Mouse (Mus musculus) 3134 (cell line): Measurements from ENCODE around the gene H2-D1.

Source experiments
- DNase-seq: peaks from one replicate; pipeline ENCODE4 v3.0.0-alpha.2; 2011; ENCODE audit warnings: low spot score; ENCODE audit not compliant: insufficient read length; ENCODE audit errors: extremely low read depth

H2-D1 gene

DNA sequence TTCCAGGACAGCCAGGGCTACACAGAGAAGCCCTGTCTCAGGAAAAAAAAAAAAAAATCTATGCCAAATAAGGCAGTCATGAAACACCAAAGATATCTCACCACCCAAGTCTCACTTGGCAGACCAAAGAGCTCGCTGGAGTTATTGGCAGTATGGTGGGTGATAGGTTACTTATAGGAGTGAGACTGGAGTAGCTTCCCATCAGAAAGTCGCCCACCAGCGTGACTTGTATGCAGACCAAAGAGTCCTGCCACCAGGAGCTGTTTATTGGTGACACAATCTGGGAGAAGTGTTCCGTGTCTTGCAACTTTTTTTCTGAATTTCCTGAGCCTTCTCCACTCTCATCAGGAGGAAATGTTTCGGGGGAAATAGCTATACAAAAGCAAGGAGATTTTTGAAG lies 22.8 kb upstream of the H2-D1 start:
- no peak for DNase-seq

DNA sequence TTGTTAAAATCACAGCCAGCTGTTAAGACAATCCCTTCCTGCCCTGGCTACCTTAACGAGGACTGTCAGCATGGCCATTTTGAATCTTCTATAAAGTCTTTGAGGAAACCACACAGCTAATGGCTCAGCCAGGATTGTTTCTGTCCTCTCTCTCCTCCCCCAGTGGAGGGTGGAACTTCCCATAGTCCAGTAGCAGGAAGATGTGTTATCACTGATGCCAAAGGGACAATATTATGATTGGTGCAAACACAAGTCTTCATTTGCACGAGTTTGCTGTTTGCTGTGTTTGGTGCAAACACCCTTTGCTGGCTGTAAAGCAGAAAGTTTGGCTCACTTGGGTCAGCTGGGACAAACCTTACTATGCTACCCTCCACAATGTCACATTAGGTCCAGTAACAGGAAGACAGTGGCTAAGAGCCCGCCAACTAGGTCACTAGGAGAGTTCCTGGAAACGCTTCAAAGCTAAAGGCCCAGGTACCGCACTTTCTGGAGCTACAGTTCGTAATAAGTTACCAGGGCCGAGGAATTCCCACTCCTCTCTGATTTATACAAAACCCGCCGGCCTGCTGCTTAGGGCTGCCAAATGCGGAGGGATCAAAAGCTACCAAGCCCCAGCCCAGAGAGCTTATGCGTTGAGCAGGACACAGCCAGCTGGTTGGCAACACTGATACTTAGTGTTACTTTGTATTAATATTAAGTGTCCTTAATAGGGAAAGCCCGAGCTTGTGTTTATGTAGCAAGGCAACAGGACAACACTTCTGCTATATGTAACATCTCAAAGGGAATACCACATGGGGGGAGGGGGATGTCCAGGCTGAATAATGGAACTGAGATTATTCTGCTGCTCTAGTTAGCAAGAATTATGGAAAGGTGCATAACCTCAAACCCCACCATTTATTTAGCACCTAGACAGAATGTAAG lies 21.9 kb upstream of the H2-D1 start:
- no peak for DNase-seq

DNA sequence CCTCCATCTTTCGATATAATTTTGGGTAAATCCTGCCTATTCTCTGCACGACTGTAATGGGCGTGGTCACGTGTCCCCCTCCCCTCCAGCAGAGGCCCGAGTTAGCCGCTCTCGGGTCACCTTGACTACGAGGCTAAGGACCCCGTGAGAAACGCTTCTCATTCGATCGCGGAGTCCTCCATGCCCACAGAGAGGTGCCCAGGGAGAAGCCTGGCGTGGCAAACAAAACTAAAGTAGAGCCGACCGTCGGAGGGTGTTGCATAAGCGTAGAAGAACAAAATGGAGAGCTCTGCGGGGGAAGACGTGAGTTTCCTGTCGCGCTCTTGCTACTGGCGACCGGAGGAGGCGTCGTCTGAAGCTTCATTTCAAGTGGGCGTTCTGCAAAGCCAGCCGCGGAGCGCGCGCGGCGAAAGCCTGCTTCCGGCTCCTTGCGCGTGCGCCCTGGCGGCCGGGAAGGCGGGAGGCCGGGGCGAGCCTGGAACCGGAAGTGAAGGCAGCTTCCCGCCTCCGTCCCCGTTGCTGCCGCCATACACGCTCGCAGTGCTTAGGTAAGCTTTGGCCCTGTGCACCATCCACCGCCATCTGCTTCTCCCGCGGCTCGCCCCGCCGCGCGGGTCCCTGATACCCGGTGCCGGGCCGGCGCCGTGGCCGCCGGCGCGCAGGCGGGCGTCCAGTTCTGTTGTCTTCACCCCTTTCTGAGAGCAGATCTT lies 21.1 kb upstream of the H2-D1 start, which contains the start of gene Ddx39b:
Gene Ddx39b, plus strand, starts transcription at position 442 of the 710 bp plus-strand sequence.
- peak; percentile 98 for DNase-seq

DNA sequence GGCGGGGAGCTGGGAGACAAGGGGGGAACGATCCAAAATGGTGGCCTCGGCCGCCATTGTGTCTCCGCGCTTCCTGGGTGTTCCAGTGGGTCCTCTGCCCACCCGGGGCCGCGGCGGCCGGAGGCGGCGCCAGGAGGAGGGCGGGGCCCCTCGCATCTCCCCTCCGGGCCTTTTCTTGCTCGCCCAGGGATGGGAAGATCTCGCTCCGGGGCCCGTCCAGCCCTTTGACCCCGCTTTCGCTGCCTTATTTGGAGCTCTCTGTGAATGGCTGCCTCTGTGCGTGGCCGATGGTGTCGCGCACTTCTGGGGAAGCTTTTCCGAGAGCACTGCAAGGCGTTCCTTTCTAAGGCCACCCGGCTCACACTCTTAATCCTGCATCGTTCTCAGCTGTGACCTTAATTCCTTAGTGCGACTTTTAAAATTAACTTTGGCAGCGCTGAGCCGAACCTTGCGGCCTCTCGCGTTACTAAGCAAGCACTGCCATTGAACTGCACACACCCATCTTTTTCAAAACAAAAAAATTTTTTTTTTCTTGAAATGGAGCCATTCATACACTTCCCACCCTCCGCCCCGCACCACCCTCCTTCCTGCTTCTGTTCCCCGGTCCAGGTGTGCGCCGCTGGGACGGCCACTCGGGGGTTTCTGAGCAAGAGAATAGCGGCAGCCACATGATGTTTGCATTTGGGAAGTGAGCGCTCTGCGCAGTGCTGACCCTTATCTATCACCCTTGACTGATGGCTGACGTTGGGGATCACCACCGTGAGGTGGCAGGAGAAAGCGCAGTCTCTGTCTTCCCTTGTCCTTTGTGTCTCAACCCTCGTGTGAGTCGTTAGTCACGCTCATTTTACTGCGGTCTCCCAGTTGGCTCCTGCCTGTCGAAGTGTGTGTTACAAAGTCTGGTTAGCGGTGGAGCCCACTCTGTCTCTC lies 20.3 kb upstream of the H2-D1 start:
- peak; percentile 71 for DNase-seq

DNA sequence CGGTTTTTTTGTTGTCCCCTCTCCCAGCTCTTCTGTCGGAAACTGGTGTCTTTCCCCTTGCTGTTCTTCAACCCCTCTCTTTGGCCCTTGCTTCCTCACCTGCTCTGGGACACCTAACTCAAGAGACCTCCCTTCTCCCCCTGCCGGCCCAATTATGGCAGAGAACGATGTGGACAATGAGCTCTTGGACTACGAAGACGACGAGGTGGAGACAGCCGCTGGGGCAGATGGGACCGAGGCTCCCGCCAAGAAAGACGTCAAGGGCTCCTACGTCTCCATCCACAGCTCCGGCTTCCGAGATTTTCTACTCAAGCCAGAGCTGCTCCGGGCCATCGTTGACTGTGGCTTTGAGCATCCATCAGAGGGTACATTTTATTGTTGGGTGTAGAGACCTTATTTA lies 19.4 kb upstream of the H2-D1 start:
- peak; percentile 62 for DNase-seq

DNA sequence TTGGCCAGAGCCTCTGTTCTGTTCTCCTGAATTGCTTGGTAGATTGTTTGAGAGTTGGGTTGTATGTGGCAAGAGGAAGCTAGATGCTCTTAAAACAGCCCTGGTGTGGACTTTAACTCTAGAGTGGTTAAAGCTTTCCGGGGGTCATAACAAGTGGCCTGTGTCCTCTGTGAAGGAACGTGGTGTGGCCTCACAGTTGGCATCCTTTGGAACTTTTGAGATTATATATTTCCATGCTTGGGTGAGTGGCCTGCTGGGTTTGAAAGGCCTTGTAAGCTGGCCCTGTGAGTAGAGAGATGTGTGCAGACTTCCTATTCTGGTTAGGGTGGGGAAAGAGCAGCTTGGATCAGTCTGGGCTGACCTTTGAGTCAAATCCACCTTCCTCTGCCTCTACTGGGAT lies 17.5 kb upstream of the H2-D1 start:
- no peak for DNase-seq

DNA sequence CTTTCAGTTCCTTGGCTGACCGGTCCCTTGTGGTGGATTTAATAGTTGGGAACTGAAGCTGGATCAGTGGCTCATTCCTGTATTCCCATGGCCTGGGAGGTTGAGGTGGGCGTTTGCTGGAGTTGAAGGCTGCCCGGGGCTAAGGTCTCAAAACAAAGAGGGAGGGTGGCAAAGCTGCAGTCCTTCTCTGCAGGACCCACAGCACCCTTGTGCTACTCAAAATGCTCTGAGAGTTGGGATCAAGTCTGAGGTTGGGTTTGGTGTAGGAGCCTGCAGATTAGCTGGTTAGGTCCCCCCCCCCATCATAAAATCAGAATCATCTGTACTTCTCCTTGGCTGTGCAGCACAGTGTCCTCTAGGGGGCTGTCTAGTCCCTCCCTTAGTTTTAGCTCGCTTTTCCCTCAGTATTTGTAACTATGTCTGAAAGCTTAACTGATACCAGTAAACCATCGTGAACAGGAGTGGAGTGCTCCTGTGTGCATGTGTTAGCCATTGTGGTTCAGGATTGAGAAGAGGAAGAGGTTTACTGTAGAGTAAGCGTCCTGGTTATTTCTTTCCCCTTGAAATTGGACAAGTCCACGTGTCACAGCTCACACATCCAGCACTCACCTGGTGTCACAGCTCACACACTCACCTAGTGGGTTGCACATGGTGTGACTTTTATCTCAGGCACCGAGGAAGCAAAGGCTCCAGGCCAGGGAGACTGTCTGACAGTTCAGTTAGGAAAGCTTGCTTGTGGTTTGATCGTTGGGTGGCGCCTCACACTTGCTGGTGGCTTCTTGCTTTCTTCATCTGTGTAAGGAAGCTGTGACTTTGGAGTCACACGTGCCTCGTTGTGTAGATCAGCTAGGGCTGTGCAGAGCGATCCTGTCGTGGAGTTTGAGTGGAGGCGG lies 16.6 kb upstream of the H2-D1 start:
- no peak for DNase-seq

DNA sequence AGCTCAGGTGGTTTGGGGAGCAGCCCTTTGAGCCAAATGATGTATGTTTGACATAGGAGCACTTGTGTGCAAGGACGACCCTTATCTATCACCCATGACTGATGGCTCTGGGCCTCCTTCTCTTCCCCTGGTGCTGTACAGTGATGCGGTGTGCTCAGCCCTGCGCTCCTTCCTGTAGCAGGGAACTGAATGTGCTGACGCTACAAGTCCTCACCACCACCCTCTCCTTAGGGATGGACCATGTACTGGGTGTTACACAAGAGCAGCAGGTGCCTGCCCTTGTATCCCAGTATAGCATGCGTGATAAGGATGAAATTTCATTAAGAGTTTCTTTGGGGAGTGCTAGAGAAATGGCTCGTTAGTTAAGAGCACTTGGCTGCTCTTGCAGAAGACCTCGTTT lies 15.4 kb upstream of the H2-D1 start:
- no peak for DNase-seq

DNA sequence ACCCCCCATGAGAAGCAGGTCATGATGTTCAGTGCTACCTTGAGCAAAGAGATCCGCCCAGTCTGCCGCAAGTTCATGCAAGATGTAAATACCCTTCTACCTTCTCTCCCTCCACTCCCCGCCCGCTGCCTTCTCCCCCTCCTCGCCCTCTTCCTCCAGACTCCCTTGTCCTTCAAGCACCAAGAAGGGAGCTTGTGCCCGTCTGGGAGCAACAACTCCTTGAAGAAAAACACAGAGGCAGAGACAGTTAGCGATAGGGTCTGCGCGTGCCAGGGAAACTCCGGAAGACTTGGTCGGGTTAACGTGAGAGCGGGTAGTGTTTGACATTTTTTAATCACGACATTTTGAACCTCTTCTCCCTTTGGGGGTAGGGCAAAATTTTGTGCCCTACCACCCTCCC lies 13.5 kb upstream of the H2-D1 start:
- no peak for DNase-seq

DNA sequence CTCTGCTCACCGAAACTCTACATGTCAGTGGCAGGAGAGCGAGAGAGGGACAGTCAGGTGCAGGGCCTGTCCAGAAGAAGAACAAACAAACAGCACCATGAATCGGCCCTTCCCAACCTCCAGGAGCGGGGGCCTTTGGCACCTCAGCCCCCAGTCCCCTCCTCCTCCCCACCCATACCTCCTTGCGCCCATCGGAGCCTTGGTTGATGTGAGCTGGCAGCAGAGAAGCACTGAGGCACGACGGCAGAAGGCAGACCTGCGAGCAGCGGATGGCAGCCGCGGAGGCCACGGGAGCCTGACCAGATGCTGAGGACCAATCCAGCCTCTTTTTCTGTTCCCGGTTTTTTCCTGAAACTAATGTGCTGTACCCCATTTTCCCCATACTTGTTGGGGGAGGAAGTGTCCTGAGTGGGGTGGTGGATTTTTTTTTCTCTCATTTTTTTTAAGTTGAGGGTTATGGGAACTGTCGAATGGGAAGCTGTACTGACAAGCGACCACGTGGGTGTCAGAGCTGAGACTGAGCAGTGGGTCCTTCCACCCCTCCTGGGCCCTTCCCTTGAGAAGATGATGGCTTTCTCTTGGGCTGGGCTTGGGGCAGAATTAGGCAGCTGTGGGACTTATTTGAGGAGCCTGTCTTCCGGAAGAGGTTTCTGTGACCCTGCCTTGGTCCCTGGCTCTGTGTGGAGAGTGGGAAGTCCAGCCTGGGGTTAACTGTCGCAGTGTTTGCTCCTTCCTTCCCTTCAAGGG lies 12.9 kb upstream of the H2-D1 start:
- no peak for DNase-seq

DNA sequence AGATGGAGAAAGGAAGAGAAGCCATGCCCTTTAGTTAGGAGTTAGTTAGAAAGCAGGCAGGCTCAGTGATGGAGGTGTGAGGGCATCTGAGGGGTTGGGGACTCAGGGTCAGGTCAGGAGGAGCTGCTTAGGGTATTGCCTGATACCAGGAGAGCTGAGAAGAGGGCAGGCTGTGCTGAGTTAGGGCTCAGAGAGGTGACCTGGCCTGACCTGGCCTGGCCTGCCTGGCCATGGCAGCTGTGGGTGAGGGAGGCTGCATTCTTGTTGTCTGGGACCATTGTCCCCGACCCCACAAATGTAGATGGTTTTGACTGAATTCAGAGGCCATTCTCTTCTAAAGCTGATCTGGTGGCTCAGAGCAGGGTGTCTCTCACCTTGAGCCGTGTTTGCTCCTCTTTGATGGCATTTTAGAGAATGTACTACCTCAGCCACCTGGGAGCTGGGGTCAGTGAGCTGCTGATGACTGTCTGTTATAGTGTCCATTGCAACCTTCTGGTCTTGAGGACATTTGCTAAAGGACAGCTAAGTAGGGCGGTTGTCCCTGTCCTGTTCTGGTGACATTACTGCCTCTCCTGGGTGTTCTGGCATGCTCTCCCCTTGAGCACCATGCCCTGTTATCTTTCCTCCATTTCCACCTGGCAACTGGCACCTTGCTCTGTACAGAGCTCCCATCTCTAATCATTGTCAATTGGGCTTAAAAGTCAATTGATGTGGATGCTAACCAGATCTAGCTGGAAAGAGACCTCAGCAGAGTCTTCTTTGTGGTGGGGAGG lies 12.0 kb upstream of the H2-D1 start:
- DNase-seq: no peak

DNA sequence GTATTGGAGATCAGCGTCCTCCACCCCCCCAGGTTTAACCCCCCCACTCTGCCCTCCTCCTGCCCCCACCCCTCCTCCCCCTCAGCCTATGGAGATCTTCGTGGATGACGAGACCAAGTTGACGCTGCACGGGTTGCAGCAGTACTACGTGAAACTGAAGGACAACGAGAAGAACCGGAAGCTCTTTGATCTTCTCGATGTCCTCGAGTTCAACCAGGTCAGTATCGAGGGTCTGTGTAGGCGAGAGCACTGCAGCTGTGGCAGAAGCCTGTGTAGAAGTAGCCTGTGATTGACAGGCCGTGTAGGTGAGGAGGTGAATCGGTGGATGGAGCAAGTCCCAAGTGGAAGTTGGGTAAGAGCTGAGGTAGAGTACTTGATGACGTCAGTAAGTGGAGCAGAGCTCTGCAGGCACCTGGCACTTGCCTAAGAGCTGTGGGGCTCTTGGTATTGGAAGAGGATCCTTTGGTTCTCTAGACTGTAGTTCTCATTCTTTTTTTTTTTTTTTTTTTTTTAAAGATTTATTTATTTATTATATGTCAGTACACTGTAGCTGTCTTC lies 11.3 kb upstream of the H2-D1 start:
- no peak for DNase-seq

DNA sequence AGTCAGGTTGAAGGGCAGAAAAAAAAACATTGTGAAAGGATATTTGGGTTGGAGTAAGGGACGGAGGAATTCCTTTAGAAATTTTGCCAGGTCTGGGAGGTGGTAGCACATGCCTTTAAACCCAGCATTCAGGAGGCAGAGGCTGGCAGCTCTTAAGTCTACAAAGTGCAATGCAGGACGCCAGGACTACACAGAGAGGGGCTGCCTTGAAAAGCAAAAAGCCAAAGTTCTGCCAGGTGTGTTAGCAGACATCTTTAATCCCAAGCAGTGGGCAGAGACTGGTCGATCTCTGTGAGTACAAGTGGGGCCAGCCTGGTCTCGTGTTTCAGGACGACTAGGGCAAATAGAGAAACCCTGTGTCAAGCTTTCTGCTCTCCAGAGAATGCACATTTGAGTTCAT lies 10.5 kb upstream of the H2-D1 start:
- DNase-seq: no peak

DNA sequence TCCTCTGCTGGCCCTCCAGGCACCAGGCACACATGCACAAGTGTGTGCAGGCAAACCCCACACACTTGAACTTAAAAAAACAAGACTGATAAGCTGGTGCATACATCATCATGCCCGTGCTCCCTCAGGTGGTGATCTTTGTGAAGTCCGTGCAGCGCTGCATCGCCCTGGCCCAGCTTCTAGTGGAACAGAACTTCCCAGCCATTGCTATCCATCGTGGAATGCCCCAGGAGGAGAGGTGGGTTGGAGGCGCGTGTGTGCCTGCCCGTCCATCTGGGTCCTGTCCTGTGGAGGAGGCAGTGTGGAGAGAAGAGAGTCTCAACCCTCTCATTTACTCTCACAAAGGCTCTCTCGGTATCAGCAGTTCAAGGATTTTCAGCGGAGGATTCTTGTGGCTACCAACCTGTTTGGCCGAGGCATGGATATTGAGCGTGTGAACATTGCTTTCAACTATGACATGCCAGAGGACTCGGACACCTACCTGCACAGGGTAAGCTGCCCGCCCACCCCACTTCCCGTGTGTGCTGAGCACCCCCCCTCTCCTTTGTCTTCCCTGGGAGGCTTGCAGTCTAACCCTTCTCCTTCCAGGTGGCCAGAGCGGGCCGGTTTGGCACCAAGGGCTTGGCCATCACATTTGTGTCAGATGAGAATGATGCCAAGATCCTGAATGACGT lies 9.8 kb upstream of the H2-D1 start:
- no peak for DNase-seq

DNA sequence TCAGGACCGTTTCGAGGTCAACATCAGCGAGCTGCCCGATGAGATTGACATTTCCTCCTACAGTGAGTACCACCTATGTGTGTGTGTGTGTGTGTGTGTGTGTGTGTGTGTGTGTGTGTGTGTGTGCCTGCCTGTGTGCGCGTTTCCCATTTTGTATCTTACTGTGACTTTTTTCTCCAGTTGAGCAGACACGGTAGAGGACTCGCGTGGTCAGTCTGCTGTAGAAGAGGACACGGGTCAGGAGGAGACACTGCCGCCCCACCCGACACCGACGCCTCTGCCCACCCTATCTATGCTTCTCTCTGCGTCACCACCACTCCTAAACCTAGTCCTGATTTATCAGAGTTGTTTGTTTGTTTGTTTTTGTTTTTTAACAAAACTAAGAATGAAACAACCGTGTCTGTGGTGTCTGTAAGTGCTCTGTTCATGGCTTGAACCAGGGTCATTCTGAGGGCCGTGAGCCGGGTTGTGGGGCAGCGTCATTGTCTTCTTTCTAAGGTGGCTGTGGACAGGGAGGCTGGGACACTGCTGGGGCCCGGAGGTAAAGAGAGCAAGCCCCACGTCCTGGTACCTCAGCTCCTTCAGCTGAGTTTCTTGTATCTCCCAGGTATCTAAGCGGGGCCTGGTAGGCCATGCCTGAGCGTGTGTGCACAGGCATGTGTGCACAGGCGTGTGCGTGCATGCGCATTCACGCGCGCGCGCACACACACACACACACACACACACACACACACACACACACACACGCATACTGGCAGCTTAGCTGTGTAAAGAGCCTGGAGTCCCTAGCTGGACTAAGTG lies 9.0 kb upstream of the H2-D1 start:
- peak; percentile 45 for DNase-seq

DNA sequence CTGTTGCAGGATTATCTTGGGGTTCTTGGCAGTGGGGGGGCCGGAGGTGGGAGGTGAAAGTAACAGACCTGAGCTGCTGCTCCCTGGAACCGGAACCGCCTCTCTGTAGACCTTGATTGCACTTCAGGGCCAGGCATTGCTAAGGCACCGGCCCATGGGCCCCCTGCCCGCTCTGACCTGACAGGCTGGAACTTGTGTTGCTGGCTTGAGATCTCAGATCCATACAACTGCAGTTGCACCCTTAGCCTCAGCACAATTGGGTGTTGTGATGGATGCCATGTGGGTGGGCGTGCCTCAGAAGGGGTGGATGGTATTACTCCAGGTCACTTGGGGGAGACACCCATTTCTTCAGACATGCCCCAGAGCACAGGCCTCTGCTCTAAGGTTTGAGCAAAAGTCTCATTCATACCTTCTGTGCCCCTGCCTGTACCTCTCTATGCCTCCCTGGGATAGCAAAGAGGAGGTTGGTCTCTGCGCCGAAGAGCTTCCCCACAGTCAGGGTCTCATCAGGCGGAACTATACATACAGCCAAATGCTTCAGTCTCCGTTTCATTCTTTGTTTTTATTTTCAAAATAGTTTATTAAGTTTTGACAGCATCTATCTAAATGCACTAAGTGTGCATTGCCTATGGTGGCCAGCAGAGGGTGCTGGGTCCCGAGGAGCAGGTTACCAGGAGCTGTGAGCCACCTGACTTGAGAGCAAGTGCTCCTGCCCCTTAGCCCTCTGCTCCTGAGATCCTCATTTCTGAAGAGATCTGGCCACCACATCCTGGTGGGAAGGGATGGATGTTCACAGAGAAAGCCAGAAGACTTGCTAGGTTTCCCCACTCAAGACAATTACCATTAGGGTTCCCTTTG lies 8.1 kb upstream of the H2-D1 start:
- peak; percentile 51 for DNase-seq
